Mouse (Mus musculus) heart, embryonic 16.5 days (tissue): ENCODE data around the gene Tceanc2. TPM values are rescaled to one million over a fixed set of nuclear protein-coding genes. Genes with fewer than 3 reads are reported as not detected.

Experiments
- ATAC-seq: fragments of 200-750 bp; cut with Nextera tagmentation; replicated peaks from 2 replicates; pipeline ENCODE4 v1.8.0; 2017; ENCODE audit warnings: moderate number of reproducible peaks; ENCODE audit not compliant: insufficient read depth, low FRiP score; ENCODE audit errors: extremely low read depth
- H3K27ac ChIP-seq: fragments of 300-500 bp; sonication (generic); 2 replicates; pipeline ENCODE4 v1.5.1; 2014; ENCODE audit warnings: mild to moderate bottlenecking, low read length, control low read depth, moderate library complexity
- H3K27me3 ChIP-seq: fragments of 300-500 bp; sonication (generic); 2 replicates; pipeline ENCODE4 v1.6.1; 2014; ENCODE audit warnings: low read length, mixed read lengths; ENCODE audit not compliant: control insufficient read depth, insufficient read depth
- H3K36me3 ChIP-seq: fragments of 300-500 bp; sonication (generic); 2 replicates; pipeline ENCODE4 v1.6.1; 2014; ENCODE audit not compliant: control insufficient read depth, insufficient read depth
- H3K4me1 ChIP-seq: fragments of 300-500 bp; sonication (generic); 2 replicates; pipeline ENCODE4 v1.6.1; 2014; ENCODE audit warnings: low read length, mixed read lengths; ENCODE audit not compliant: control insufficient read depth, insufficient read depth
- H3K4me2 ChIP-seq: fragments of 300-500 bp; sonication (generic); 2 replicates; pipeline ENCODE4 v1.6.1; 2014; ENCODE audit warnings: low read depth, mild to moderate bottlenecking, control low read depth, low read length
- H3K4me3 ChIP-seq: fragments of 300-500 bp; sonication (generic); 2 replicates; pipeline ENCODE4 v1.5.1; 2014; ENCODE audit warnings: mild to moderate bottlenecking, control low read depth, low read length
- H3K9ac ChIP-seq: fragments of 300-500 bp; sonication (generic); 2 replicates; pipeline ENCODE4 v1.6.1; 2014; ENCODE audit warnings: low read length, control low read depth
- H3K9me3 ChIP-seq: fragments of 300-500 bp; sonication (generic); replicated peaks from 2 replicates; pipeline ENCODE4 v1.6.1; 2016; ENCODE audit warnings: low read length; ENCODE audit not compliant: control insufficient read depth
- WGBS: fragments of 180-500 bp; shearing (Covaris S2); extraction: QIAGEN DNeasy Blood & Tissue Kit; methylation state at CpG from one replicate; pipeline ENCODE4 v1.1.7; 2014; 5-methylcytosine and 5-hydroxymethylcytosine counted together
- polyA plus RNA-seq: library from polyadenylated mRNA; unstranded; fragments of >200 nt; fragmentation: Nextera tagmentation; extraction: Ambion mirVana; gene quantifications from 2 replicates; pipeline ENCODE4 v1.2.1, GENCODE M21; 2015

Gene Tceanc2
- polyA plus RNA-seq, 1 experiment from 2014 or later: 13.5 TPM

DNA sequence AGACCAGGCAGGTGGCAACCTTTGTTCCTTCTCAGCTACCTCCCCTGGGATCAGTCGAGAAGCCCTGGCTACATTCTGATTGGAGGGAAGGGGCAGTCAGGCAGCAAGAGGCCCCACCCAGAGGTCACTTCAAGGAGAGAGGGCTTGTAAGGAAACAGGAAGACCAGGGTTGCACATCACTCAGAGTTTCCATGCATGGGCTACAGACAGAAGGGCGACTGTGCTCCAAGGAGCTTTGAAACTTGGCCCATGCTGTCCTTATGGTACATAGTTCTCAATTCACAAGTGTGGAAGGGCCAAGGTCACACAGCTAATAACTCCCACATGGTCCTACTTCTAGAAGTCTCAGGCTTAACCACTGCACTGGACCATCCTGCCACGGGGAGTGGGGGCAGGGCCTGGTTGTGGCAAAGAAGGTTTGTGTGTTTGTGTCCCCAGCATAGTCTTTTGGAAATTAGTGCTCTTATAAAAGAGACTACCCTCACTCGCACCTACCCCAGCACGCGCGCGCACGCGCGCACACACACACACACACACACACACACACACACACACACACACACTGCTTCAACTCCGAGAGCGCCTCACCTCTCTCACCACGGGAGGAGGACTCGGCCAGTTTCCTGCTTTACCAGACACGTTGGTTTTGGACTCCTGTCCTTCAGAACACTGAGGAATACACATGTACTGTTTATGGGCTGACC lies 84.3 kb downstream of the Tceanc2 start:
- Histone ChIP-seq H3K9me3 (no peaks in the 10 kb centered on the region), H3K27ac (no peak overlapping the region), H3K9ac (no peak overlapping the region), H3K36me3 (no peaks in the 10 kb centered on the region), H3K4me1 (no peaks in the 10 kb centered on the region), H3K4me2 (no peak overlapping the region), H3K4me3 (no peak overlapping the region), H3K27me3 (no peaks in the 10 kb centered on the region)
- 0 out of 2 replicates have a peak, but pooled peaks have one; percentile 13 for ATAC-seq
- WGBS: 76% methylated on average over 16 of the region's 16 CpGs

DNA sequence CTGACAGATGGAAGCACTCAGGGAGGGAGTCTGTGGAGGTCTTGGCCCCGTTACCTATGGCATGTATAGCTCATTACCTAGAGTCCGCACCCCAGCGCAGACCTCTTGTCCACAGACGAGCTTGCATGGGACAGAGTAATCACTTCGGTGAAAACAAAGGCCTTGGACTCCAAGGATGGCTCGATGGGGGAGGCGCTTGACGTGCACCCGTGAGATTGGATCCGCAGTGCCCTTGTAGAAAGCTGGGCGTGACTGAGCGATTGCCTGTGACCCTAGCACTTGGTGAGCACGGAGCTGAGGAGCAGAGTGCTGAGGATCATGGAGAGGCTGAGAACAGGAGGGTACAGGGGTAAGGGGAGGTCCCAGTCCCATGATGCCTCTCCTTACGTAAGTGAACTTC lies 87.2 kb downstream of the Tceanc2 start:
- no peak overlapping the region for H3K27ac ChIP-seq
- H3K9ac ChIP-seq: no peak overlapping the region
- H3K4me1 ChIP-seq: no peaks in the 10 kb centered on the region
- ATAC-seq: no peak
- no peaks in the 10 kb centered on the region for H3K9me3 ChIP-seq
- H3K4me2 ChIP-seq: no peak overlapping the region
- H3K36me3 ChIP-seq: no peaks in the 10 kb centered on the region
- no peak overlapping the region for H3K4me3 ChIP-seq
- no peaks in the 10 kb centered on the region for H3K27me3 ChIP-seq
- 82% methylated on average over 14 of the region's 14 CpGs for WGBS

DNA sequence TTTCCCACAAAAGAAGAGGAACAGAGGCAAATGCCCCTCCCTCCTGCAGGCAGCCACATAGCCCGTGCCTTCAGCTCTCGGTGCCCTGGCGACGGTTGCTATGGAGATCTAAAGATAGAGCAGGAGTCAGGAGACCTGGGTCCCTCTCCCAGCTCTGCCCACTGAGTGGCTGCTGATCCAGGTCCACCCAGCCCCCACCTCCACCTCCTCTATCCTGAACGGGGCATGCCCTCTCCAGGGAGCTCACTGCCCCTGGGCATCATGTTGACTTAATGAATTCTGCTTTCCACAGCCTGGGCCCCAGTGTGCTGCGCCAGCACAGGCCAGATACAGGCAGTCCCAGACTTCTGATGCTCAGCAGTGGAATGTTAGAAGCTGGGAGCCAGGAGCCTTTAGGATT lies 94.1 kb downstream of the Tceanc2 start:
- Histone ChIP-seq H3K4me3 (no peak overlapping the region), H3K36me3 (no peaks in the 10 kb centered on the region), H3K9ac (no peak overlapping the region), H3K4me1 (no peaks in the 10 kb centered on the region), H3K27ac (no peak overlapping the region), H3K4me2 (no peak overlapping the region), H3K27me3 (no peaks in the 10 kb centered on the region), H3K9me3 (no peaks in the 10 kb centered on the region)
- 23% methylated on average over 6 of the region's 6 CpGs for WGBS
- peak; percentile 72 for ATAC-seq

DNA sequence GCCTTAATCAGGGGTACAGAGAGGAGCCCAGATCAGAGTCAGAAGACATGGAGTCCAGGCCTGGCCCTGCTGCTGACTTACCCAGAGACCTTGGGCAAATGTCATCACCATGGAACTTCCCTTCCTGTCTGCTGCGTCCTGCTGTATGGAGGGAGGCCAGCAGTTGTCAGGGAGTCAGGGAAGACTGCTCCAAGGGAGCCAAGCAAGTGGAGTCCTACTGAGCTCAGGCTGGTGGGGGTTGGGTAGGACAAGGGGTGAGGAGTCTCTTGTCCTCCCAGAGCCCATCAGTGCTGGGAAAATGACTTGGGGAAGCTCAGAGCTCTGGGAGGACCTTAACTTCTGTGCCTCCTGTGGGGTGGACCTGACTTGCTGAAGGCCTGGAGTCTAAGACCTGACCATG lies 94.6 kb downstream of the Tceanc2 start:
- H3K9me3 ChIP-seq: no peaks in the 10 kb centered on the region
- no peak overlapping the region for H3K4me3 ChIP-seq
- WGBS: 24% methylated on average over 1 of the region's 1 CpGs
- H3K9ac ChIP-seq: no peak overlapping the region
- no peak for ATAC-seq
- no peaks in the 10 kb centered on the region for H3K4me1 ChIP-seq
- H3K36me3 ChIP-seq: no peaks in the 10 kb centered on the region
- no peaks in the 10 kb centered on the region for H3K27me3 ChIP-seq
- H3K27ac ChIP-seq: no peak overlapping the region
- H3K4me2 ChIP-seq: no peak overlapping the region

Other genes with a start within 250 kb of the Tceanc2 start
- gene Mrpl37, start 112.2 kb downstream of the Tceanc2 start, polyA plus RNA-seq: 96.7 and 101 TPM in 2 replicates
- gene Cyb5rl, start 112.1 kb downstream of the Tceanc2 start, polyA plus RNA-seq: 4.4 and 5.2 TPM in 2 replicates
- not detected in 2 replicates for gene Cdcp2, start 82.2 kb downstream of the Tceanc2 start, polyA plus RNA-seq
- 338 TPM in 2 replicates for gene Tmem59, start 717 bp downstream of the Tceanc2 start, polyA plus RNA-seq
- gene Ldlrad1, start 30.1 kb upstream of the Tceanc2 start, polyA plus RNA-seq: not detected in 2 replicates
- 40.5 and 48.3 TPM in 2 replicates for gene Lrrc42, start 74.4 kb upstream of the Tceanc2 start, polyA plus RNA-seq
- gene Hspb11, start 74.5 kb upstream of the Tceanc2 start, polyA plus RNA-seq: 29.1 and 34.0 TPM in 2 replicates
- gene Dio1, start 128.1 kb upstream of the Tceanc2 start, polyA plus RNA-seq: 0.35 and 0.91 TPM in 2 replicates
- gene Yipf1, start 135.2 kb upstream of the Tceanc2 start, polyA plus RNA-seq: 45.1 and 45.6 TPM in 2 replicates
- gene Ndc1, start 188.7 kb upstream of the Tceanc2 start, polyA plus RNA-seq: 22.6 and 23.4 TPM in 2 replicates